Mouse (Mus musculus) testis, adult 2 months (tissue): ENCODE measurements around the gene Tnik.

ENCODE experiments used
- CTCF ChIP-seq: fragments of 200-500 bp; IDR thresholded peaks from 2 replicates; pipeline ENCODE4 v1.5.1; 2012; ENCODE audit warnings: low read depth, mild to moderate bottlenecking, inconsistent platforms, low read length, moderate library complexity; ENCODE audit not compliant: control insufficient read depth, insufficient read depth, insufficient replicate concordance
- POLR2A ChIP-seq: fragments of 200-500 bp; IDR thresholded peaks from 2 replicates; pipeline ENCODE4 v1.6.1; 2012; ENCODE audit warnings: low read depth, mild to moderate bottlenecking, inconsistent platforms, low read length, moderate library complexity; ENCODE audit not compliant: control insufficient read depth

DNA sequence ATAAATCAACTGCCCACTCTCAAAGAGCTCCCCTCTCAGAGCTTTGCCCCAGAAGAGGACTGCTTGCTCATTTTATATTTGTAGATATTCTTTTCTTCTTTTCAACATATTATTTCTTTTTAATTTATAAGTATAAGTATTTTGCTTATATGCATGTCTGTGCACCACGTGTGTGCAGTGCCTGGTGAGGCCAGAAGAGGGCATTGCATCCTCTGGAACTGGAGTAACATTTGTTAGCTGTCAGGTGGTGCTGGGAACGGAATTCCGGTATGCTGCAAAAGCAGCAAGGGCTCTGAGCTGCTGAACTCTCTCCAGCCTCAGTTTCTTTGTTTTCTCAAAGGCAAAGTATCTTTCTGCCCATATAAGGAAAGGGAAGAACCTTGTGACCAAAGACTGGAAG lies 125.5 kb downstream of the Tnik start:
- TF ChIP-seq POLR2A (no peak), CTCF (no peak)
